Mouse (Mus musculus) 416B (cell line): ENCODE measurements at regions not wholly inside any gene's neighbourhood (a gene's known extent, or its start where the extent isn't known, plus 50 kb on each side); places are given as distances from the start of the nearest gene placed in this dataset.

Experiments used
- DNase-seq: peaks from one replicate; pipeline ENCODE4 v3.0.0; 2011; ENCODE audit warnings: low read depth

DNA sequence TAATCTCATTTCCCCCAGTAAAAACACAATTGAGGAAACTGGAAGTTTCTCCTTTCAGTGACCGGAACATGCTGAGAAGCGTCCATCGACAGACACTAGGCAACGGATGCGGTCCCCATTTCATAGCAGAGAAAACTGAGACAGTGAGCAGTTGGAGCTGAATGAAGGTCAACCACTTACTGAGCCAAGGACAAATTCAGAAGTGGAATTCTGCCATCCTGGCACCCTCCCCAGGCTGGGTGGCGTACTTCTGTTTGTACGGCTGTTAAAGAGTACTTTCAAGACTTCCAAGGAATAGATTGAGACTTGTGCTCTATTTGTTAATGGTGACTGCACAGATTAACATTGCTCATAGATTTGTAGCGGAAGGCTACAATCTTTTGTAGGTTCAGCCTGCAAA lies 54.2 kb upstream of the Bhlhe40 start:
- no peak for DNase-seq

DNA sequence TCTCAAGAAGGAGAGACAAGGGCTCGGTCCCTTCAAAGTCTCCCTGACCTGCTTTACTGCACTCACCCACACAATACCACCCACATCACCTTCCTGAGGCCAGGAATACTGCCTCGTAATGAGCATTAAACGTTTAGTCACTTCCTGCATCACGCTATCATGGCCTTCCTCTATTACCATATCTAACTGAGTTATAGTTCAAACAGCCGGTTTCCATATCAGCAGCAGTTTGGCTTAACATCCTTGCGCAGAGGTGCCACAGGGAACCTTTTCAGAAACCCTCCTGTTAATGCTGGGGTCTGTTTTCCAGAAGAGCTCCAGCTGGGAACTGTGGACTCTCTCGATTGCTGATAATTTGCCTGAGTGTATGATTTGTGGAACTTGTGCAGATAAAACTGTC lies 52.1 kb upstream of the Bhlhe40 start:
- DNase-seq = peak; percentile 24
